Mouse (Mus musculus) CH12.LX (cell line): ENCODE measurements at regions not wholly inside any gene's neighbourhood (a gene's known extent, or its start where the extent isn't known, plus 50 kb on each side); places are given as distances from the start of the nearest gene placed in this dataset.

ENCODE experiments used
- DNase-seq: peaks from one replicate; pipeline ENCODE4 v3.0.0-alpha.2; 2013; ENCODE audit errors: extremely low read depth
- H3K27ac ChIP-seq: 2 replicates; pipeline ENCODE4 v1.5.1; 2012; ENCODE audit warnings: low read depth, mild to moderate bottlenecking, control low read depth, moderate library complexity; ENCODE audit not compliant: insufficient read depth
- H3K27me3 ChIP-seq: replicated peaks from 2 replicates; pipeline ENCODE3; 2012; ENCODE audit warnings: inconsistent platforms
- H3K36me3 ChIP-seq, 2 experiments: replicated peaks in 1 of 2; 2 replicates each; pipeline versions ENCODE3 to v1.6.1; 2012; ENCODE audit warnings: inconsistent platforms in 1 of 2, low read length in 1 of 2, mild to moderate bottlenecking in 1 of 2, mixed read lengths in 1 of 2, moderate library complexity in 1 of 2; ENCODE audit not compliant: control insufficient read depth in 1 of 2, insufficient read depth in 1 of 2
- H3K4me1 ChIP-seq, 2 experiments: 2 replicates each; pipeline ENCODE4 v1.6.1; 2012; ENCODE audit warnings: inconsistent platforms in 1 of 2, moderate library complexity in 1 of 2; ENCODE audit not compliant: insufficient read depth in 2 of 2, control insufficient read depth in 1 of 2
- H3K4me2 ChIP-seq: 2 replicates; pipeline ENCODE4 v1.6.1; 2012; ENCODE audit warnings: low read depth, mild to moderate bottlenecking, control low read depth; ENCODE audit not compliant: poor library complexity, insufficient read depth, severe bottlenecking
- H3K4me3 ChIP-seq, 3 experiments: fragments of 150-350 bp in 1 of 3; sonication (generic) in 1 of 3; replicated peaks in 1 of 3; 2 replicates each; pipeline versions ENCODE3 to v1.5.1; 2011 to 2012; ENCODE audit warnings: low read depth in 2 of 3, low read length in 2 of 3, mild to moderate bottlenecking in 2 of 3, moderate library complexity in 2 of 3, control low read depth in 1 of 3, improper control_type of control experiment in 1 of 3, inconsistent platforms in 1 of 3, mixed read lengths in 1 of 3; ENCODE audit not compliant: poor library complexity in 1 of 3
- H3K79me2 ChIP-seq: replicated peaks from 2 replicates; pipeline ENCODE4 v1.6.1; 2012; ENCODE audit warnings: mild to moderate bottlenecking, moderate library complexity; ENCODE audit not compliant: control insufficient read depth, poor library complexity, insufficient read depth, severe bottlenecking; ENCODE audit errors: extremely low read depth
- H3K9ac ChIP-seq: 2 replicates; pipeline ENCODE4 v1.6.1; 2012; ENCODE audit warnings: low read depth, mild to moderate bottlenecking, control low read depth, moderate library complexity; ENCODE audit not compliant: insufficient read depth
- H3K9me3 ChIP-seq: replicated peaks from 2 replicates; pipeline ENCODE3; 2012; ENCODE audit warnings: low read length, inconsistent platforms, mixed read lengths
- CHD1 ChIP-seq: IDR thresholded peaks from 2 replicates; pipeline ENCODE4 v1.6.1; 2012; ENCODE audit warnings: low read depth, low read length, improper control_type of control experiment, inconsistent platforms
- CHD2 ChIP-seq: IDR thresholded peaks from 2 replicates; pipeline ENCODE4 v1.6.1; 2011; ENCODE audit warnings: low read length, improper control_type of control experiment
- CTCF ChIP-seq, 2 experiments: IDR thresholded peaks in 1 of 2; conservative IDR thresholded peaks in 1 of 2; 2 replicates each; pipeline ENCODE4 v1.5.1; 2011 to 2012; ENCODE audit warnings: low read depth in 2 of 2, low read length in 2 of 2, improper control_type of control experiment in 1 of 2, inconsistent platforms in 1 of 2, mild to moderate bottlenecking in 1 of 2, moderate library complexity in 1 of 2
- E2F4 ChIP-seq: IDR thresholded peaks from 2 replicates; pipeline ENCODE4 v1.6.1; 2011; ENCODE audit warnings: low read depth, low read length, improper control_type of control experiment; ENCODE audit not compliant: insufficient replicate concordance
- ELF1 ChIP-seq: IDR thresholded peaks from 2 replicates; pipeline ENCODE4 v1.6.1; 2014; ENCODE audit warnings: low read depth, mild to moderate bottlenecking, inconsistent platforms, low read length, improper control_type of control experiment
- EP300 ChIP-seq: IDR thresholded peaks from 2 replicates; pipeline ENCODE4 v1.6.1; 2011; ENCODE audit warnings: low read length, improper control_type of control experiment
- IRF4 ChIP-seq: IDR thresholded peaks from 2 replicates; pipeline ENCODE4 v1.6.1; 2014; ENCODE audit warnings: low read depth, mild to moderate bottlenecking, inconsistent platforms, low read length, improper control_type of control experiment
- KAT2A ChIP-seq: IDR thresholded peaks from 2 replicates; pipeline ENCODE4 v1.6.1; 2012; ENCODE audit warnings: low read length, improper control_type of control experiment, inconsistent platforms; ENCODE audit not compliant: insufficient replicate concordance
- MAFK ChIP-seq: IDR thresholded peaks from 2 replicates; pipeline ENCODE4 v1.6.1; 2011; ENCODE audit warnings: low read length, improper control_type of control experiment; ENCODE audit not compliant: insufficient replicate concordance
- MEF2A ChIP-seq: IDR thresholded peaks from 2 replicates; pipeline ENCODE4 v1.6.1; 2014; ENCODE audit warnings: low read depth, mild to moderate bottlenecking, inconsistent platforms, low read length, improper control_type of control experiment, borderline replicate concordance
- MXI1 ChIP-seq: IDR thresholded peaks from 2 replicates; pipeline ENCODE4 v1.6.1; 2011; ENCODE audit warnings: mild to moderate bottlenecking, low read depth, low read length, improper control_type of control experiment
- MYC ChIP-seq: IDR thresholded peaks from 2 replicates; pipeline ENCODE4 v1.6.1; 2011; ENCODE audit warnings: low read depth, mild to moderate bottlenecking, improper control_type of control experiment, low read length
- NELFE ChIP-seq: IDR thresholded peaks from 2 replicates; pipeline ENCODE4 v1.6.1; 2011; ENCODE audit warnings: low read depth, low read length, improper control_type of control experiment
- NRF1 ChIP-seq: IDR thresholded peaks from 2 replicates; pipeline ENCODE4 v1.6.1; 2014; ENCODE audit warnings: low read depth, mild to moderate bottlenecking, inconsistent platforms, low read length, improper control_type of control experiment, moderate library complexity
- PAX5 ChIP-seq: IDR thresholded peaks from 2 replicates; pipeline ENCODE4 v1.6.1; 2012; ENCODE audit warnings: low read length, inconsistent platforms, mixed read lengths
- POLR2AphosphoS2 ChIP-seq: IDR thresholded peaks from 2 replicates; pipeline ENCODE4 v1.6.1; 2011; ENCODE audit warnings: low read depth, low read length, improper control_type of control experiment
- RCOR1 ChIP-seq: conservative IDR thresholded peaks from 2 replicates; pipeline ENCODE4 v1.6.1; 2012; ENCODE audit warnings: low read depth, mild to moderate bottlenecking, inconsistent platforms, low read length, improper control_type of control experiment
- SIN3A ChIP-seq: IDR thresholded peaks from 2 replicates; pipeline ENCODE4 v1.6.1; 2012; ENCODE audit warnings: low read length, improper control_type of control experiment, inconsistent platforms
- USF1 ChIP-seq: IDR thresholded peaks from 2 replicates; pipeline ENCODE4 v1.6.1; 2014; ENCODE audit warnings: low read depth, mild to moderate bottlenecking, inconsistent platforms, low read length, improper control_type of control experiment
- ZMIZ1 ChIP-seq: IDR thresholded peaks from 2 replicates; pipeline ENCODE4 v1.6.1; 2012; ENCODE audit warnings: low read depth, mild to moderate bottlenecking, inconsistent platforms, low read length, improper control_type of control experiment
- ZNF384 ChIP-seq: IDR thresholded peaks from 2 replicates; pipeline ENCODE4 v1.6.1; 2012; ENCODE audit warnings: low read depth, low read length, improper control_type of control experiment, inconsistent platforms
- dilution Hi-C: fragments of 300-500 bp; cut with MboI; formaldehyde crosslinking; loops from 2 replicates; pipeline ENCODE4 v1.14.3; 2020; ENCODE audit warnings: low sequenced_read_pairs; ENCODE audit not compliant: extremely low pct_unique_long_range_greater_than_20kb, extremely low pct_ligation_motif_present
- in situ Hi-C: fragments of 300-500 bp; cut with MboI; formaldehyde crosslinking; loops from 3 replicates; pipeline ENCODE4 v1.14.3; 2019; ENCODE audit warnings: low sequenced_read_pairs, low pct_ligation_motif_present, low pct_unique_long_range_greater_than_20kb, mixed read lengths

- no peak for DNase-seq
- Histone ChIP-seq H3K27ac (no peak overlapping the region), H3K9me3 (peaks cover 4% of the 10 kb centered on the region), H3K9ac (no peak overlapping the region), H3K27me3 (no peaks in the 10 kb centered on the region), H3K4me1 (peaks cover 2 to 3% of the 10 kb centered on the region in 2 experiments; a peak in 2 of 4 replicates), H3K79me2 (no peaks in the 10 kb centered on the region), H3K4me3 (no peak overlapping the region)
- TF ChIP-seq ELF1 (no peak), ZMIZ1 (no peak), MAFK (no peak), PAX5 (no peak), KAT2A (no peak), SIN3A (no peak), RCOR1 (no peak), MEF2A (no peak), IRF4 (no peak), NRF1 (no peak), ZNF384 (no peak), MYC (no peak), NELFE (no peak), CHD1 (no peak)
- TF ChIP-seq, all 38 proteins: peak for 0
- no peaks in the 10 kb centered on the region for H3K36me3 ChIP-seq
- in situ Hi-C loops (no loop called here), dilution Hi-C loops (no loop called here)
- H3K4me2 ChIP-seq, result no peak overlapping the region
Observed at GRCm38 (mm10) chr9:14003163-14003562, 175.6 kb downstream of the Fam76b start.

DNA sequence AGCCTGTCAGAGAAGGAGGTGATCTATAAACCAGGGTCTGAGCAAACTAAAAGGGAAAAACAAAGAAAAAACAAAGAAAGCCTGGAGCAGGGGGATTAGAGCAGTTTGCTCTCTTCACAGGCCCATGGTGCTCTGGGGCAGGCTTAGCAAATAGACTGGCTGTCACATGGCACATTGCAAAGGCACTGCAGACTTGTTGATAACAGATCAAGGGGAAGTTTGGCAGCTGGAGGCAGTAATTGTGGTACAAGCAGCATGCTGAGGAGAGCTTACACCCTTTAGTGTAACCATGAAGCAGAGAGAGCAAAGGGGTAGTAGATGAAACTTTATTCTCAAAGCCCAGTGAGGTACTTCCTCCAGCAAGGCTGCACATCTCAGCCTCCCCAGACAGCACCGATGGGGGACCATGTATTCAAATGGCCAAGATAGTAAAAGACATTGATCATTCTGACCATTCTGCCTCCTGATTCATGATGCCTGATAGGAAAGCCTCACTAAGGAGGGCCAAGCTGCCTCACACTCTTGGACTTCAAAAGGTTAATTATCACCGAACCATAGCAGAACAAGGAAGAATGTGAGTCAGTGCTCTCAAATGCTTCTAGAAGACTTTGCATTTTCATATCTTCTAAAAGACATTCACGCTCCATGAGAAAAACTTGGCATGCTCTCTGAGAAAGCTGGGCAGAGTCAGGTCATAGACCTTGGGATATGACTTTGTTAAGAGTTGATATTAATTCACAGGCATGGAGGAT is 178.9 kb downstream of the Fam76b start:
- dilution Hi-C loops, result no loop called here
- Histone ChIP-seq H3K36me3 (no peaks in the 10 kb centered on the region), H3K4me2 (no peak overlapping the region), H3K4me1 (peaks cover 0 to 7% of the 10 kb centered on the region in 2 experiments; a peak in 2 of 4 replicates), H3K9me3 (peaks cover 6% of the 10 kb centered on the region), H3K79me2 (no peaks in the 10 kb centered on the region), H3K27me3 (no peaks in the 10 kb centered on the region), H3K9ac (no peak overlapping the region), H3K27ac (no peak overlapping the region), H3K4me3 (no peak overlapping the region)
- in situ Hi-C loops, result no loop called here
- TF ChIP-seq CTCF (conservative IDR thresholded peaks at IDR 0.05 in 1 of 2, IDR thresholded peaks at IDR 0.05 in 1 of 2; ENCODE audit: low read depth in 2 of 2, low read length in 2 of 2) (no peak), EP300 (no peak), CHD2 (no peak), ELF1 (no peak), ZNF384 (no peak), MXI1 (no peak), NRF1 (no peak), MEF2A (no peak), ZMIZ1 (no peak), USF1 (no peak), POLR2AphosphoS2 (no peak), E2F4 (no peak)
- no peak for DNase-seq
